Mouse (Mus musculus) cortical plate, adult 2 months (tissue): ENCODE results near the gene Caps2.
"Not testable (repeated sequence)": the region's sequence is repeated elsewhere in the genome, so short reads cannot be mapped to it uniquely, and the experiment has no call there.

ENCODE experiments used
- CTCF ChIP-seq: fragments of 200-500 bp; IDR thresholded peaks from 2 replicates; pipeline ENCODE4 v1.5.1; 2011; ENCODE audit warnings: mild to moderate bottlenecking, control low read depth, low read length; ENCODE audit not compliant: insufficient read depth; ENCODE audit errors: extremely low read depth
- POLR2A ChIP-seq: fragments of 200-500 bp; IDR thresholded peaks from 2 replicates; pipeline ENCODE4 v1.6.1; 2011; ENCODE audit warnings: mild to moderate bottlenecking, low read length, control low read depth; ENCODE audit not compliant: insufficient read depth; ENCODE audit errors: extremely low read depth

DNA sequence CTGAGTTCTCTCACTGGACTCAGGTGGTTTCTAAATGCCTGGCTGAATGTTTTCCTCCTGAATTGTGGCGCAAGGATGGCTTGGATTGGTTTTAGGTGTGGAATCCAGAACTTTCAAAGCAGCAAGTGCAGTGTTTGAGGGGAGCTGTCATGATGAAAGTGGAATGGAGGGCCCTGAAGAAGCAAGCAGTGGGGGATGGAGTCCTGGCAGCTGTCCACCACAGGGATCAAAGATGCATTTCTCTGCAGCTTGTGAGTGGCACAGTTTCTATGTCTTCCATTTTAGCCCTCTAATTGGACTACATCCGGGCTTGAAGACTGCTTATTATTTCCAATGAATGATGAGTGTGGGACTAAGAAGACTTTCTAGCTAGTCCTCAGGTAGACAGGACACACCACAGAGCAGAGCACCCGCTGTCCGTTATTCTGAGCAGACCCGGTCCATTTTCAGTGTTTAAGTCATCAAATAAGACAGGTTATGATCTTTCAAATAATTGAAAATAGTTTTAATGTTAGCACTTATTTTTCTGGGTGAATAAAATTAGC, 72.0 kb downstream of the Caps2 start:
- not testable (repeated sequence) for TF ChIP-seq POLR2A, CTCF
